Mouse (Mus musculus): ENCODE results near the gene Polr3f. TPM values are rescaled to one million over a fixed set of nuclear protein-coding genes. Genes with fewer than 3 reads are reported as not detected.

Gene Polr3f
- polyA plus RNA-seq, 1 experiment: 2.1 TPM

- peaks cover 3% of the 10 kb centered on the region; the same call in 1 of the 2 replicates for H3K4me1 ChIP-seq (ENCODE audit: control insufficient read depth, insufficient read depth, insufficient read length, low read length)
- H3K4me3 ChIP-seq (ENCODE audit: low read depth, low read length): peak within 1 kb of the TSS; percentile 89
- WGBS: under 1% methylated on average over 44 of the region's 44 CpGs
- H3K27ac ChIP-seq (ENCODE audit: insufficient read depth, low read depth, low read length): peak within 1 kb of the TSS; percentile 79
- peaks cover 9% of the 10 kb centered on the region for H3K36me3 ChIP-seq (ENCODE audit: control insufficient read depth, insufficient read depth, low read length)
- no peaks in the 10 kb centered on the region for H3K27me3 ChIP-seq (ENCODE audit: control insufficient read depth, insufficient read depth, low read length)
- TF ChIP-seq CTCF (IDR thresholded peaks at IDR 0.05; ENCODE audit: extremely low read depth, insufficient read length, insufficient replicate concordance, low read depth, low read length) (no peak), POLR2A (IDR thresholded peaks at IDR 0.05; ENCODE audit: low read depth, low read length) (peak; percentile 77)
Observed at GRCm38 (mm10) chr2:144555820-144556552, 28.5 kb downstream of the Polr3f start, which contains the start of gene Sec23b. TSS of gene Sec23b (plus strand) at chr2:144556229.

DNA sequence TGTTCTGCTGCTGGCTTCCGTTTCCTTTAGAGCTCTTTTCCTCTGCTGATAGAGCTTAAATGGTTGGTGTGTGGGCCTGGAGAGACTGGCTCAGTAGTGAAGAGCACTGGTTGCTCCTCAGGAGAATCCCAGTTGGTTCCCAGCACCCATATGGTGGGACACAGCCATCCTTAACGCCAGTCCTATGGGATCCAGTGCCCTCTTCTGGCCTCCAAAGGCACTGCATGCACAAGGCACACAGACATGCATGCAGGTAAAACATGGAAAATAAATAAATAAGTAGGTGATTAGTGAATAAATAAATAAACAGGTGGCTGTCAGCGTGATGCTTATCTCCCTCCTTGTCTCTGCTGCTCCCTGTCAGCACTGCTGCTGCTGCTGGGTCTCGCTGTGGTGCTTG lies 61.2 kb downstream of the Polr3f start:
- 82% methylated on average over 4 of the region's 4 CpGs for WGBS

More for the DNA sequence above, 61.2 kb downstream of the Polr3f start:
- no peak overlapping the region for H3K27ac ChIP-seq (ENCODE audit: insufficient read depth, low read depth, low read length)
- no peaks in the 10 kb centered on the region for H3K27me3 ChIP-seq (ENCODE audit: control insufficient read depth, insufficient read depth, low read length)
- no peak overlapping the region for H3K4me3 ChIP-seq (ENCODE audit: low read depth, low read length)
- H3K4me1 ChIP-seq (ENCODE audit: control insufficient read depth, insufficient read depth, insufficient read length, low read length): 0 out of 2 replicates have a peak, but pooled peaks cover 1% of the 10 kb centered on the region
- H3K36me3 ChIP-seq (ENCODE audit: control insufficient read depth, insufficient read depth, low read length): peaks cover 51% of the 10 kb centered on the region
- peak; percentile 34; the same call in 1 of the 2 replicates for TF ChIP-seq CTCF (IDR thresholded peaks at IDR 0.05; ENCODE audit: extremely low read depth, insufficient read length, insufficient replicate concordance, low read depth, low read length)
- no peak for TF ChIP-seq POLR2A (IDR thresholded peaks at IDR 0.05; ENCODE audit: low read depth, low read length)

Other genes with a start within 250 kb of the Polr3f start
- 34.2 and 51.5 TPM in 2 replicates for gene Ovol2, start 195.6 kb upstream of the Polr3f start, polyA plus RNA-seq (2012; rRNA removed)
- 16.8 and 28.1 TPM in 2 replicates for gene Kat14, start 158.7 kb upstream of the Polr3f start, polyA plus RNA-seq (2012; rRNA removed)
- gene Pet117, start 158.7 kb upstream of the Polr3f start, polyA plus RNA-seq (2012; rRNA removed): not detected in 2 replicates
- 0.08 and 0.11 TPM in 2 replicates for gene Dzank1, start 304 bp upstream of the Polr3f start, polyA plus RNA-seq (2012; rRNA removed)
- 3.2 and 4.7 TPM in 2 replicates for gene Rbbp9, start 23.2 kb downstream of the Polr3f start, polyA plus RNA-seq (2012; rRNA removed)
- gene Sec23b, start 28.5 kb downstream of the Polr3f start, polyA plus RNA-seq (2012; rRNA removed): 25.5 and 36.5 TPM in 2 replicates
- gene Smim26, start 66.3 kb downstream of the Polr3f start, polyA plus RNA-seq (2012; rRNA removed): 1.4 and 1.8 TPM in 2 replicates
- gene Dtd1, start 72.2 kb downstream of the Polr3f start, polyA plus RNA-seq (2012; rRNA removed): 2.7 and 3.8 TPM in 2 replicates